Mouse (Mus musculus) heart, adult 2 months (tissue): ENCODE measurements around the gene Actl10.

Experiments used
- CTCF ChIP-seq: fragments of 200-600 bp; IDR thresholded peaks from 2 replicates; pipeline ENCODE4 v1.8.1; 2022; ENCODE audit warnings: antibody characterized with exemption, mild to moderate bottlenecking, moderate library complexity
- EP300 ChIP-seq: fragments of 200-500 bp; IDR thresholded peaks from 2 replicates; pipeline ENCODE4 v1.6.1; 2011; ENCODE audit warnings: low read depth, low read length, control low read depth; ENCODE audit not compliant: insufficient read depth
- POLR2A ChIP-seq: fragments of 200-500 bp; IDR thresholded peaks from 2 replicates; pipeline ENCODE4 v1.6.1; 2011; ENCODE audit warnings: mild to moderate bottlenecking, low read depth, low read length, control low read depth; ENCODE audit not compliant: insufficient read depth

- TF ChIP-seq POLR2A (no peak), EP300 (no peak), CTCF (no peak)
Observed at GRCm38 (mm10) chr2:154566641-154567040, 15.1 kb downstream of the Actl10 start.
